Mouse (Mus musculus): ENCODE data around the gene Cldn4. TPM values are rescaled to one million over a fixed set of nuclear protein-coding genes. Genes with fewer than 3 reads are reported as not detected.
"Not testable (repeated sequence)": the region's sequence is repeated elsewhere in the genome, so short reads cannot be mapped to it uniquely, and the experiment has no call there.

Cldn4 gene
- total RNA-seq, 2 experiments from 2014 or later: not detected

DNA sequence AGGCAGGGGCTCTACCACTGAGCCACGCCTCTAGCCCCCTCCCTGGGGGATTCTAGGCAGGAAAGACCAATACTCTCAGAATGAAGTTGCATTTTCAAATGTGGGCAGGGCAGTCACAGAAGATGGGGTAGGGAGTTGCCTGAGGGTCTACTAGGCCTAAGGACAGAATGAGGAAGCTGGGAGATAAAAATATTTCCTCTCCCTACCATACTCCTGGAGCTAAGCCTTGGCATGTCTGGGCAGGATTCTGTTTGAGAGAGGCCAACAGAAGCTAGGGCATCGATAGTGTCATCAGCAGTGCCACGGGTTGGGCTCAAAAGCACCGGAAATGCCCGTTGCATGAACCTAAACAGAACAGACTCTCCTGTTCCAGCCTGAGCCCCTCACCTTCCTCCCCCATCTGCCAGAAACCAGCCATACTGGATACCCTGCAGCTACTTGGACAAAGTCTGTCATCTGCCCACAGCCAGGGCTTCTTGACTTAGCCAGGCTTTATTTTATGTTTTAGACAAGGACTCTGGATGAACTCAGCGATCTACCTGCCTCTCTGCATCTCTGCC, 10.0 kb downstream of the Cldn4 start:
- no peak for ATAC-seq (replicated peaks; ENCODE audit: low FRiP score, poor library complexity, severe bottlenecking)

DNA sequence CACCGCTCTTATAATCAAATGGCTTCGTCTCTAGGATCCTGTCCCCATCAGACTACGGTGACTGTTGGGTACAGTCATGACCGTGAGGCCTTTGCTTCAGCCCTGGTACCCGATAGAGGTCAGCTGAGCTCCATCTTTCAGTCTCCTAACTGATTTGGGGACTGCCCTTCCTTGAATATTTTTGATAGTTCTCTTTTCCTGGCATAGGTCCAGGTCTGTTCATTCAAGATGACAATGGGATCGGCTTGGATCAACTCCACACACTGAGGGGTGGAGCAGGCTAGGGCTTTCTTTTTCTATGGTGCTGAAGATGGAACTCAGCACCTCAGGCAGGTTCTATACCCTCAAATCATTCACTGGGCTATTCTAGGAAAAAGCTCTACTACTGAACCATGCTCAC, 10.7 kb downstream of the Cldn4 start:
- ATAC-seq (replicated peaks; ENCODE audit: low FRiP score, poor library complexity, severe bottlenecking): no peak

GRCm38 (mm10) chr5:134934666-134935065, 12.1 kb downstream of the Cldn4 start:
- ATAC-seq (replicated peaks; ENCODE audit: low FRiP score, poor library complexity, severe bottlenecking): no peak

- ATAC-seq (replicated peaks; ENCODE audit: low FRiP score, poor library complexity, severe bottlenecking): not testable (repeated sequence)
These were observed 13.0 kb downstream of the Cldn4 start for GRCm38 (mm10) chr5:134933686-134934085.

- ATAC-seq (replicated peaks; ENCODE audit: low FRiP score, poor library complexity, severe bottlenecking): 0 out of 2 replicates have a peak, but pooled peaks have one; percentile 21
These were observed 13.5 kb downstream of the Cldn4 start for GRCm38 (mm10) chr5:134933281-134933680.

DNA sequence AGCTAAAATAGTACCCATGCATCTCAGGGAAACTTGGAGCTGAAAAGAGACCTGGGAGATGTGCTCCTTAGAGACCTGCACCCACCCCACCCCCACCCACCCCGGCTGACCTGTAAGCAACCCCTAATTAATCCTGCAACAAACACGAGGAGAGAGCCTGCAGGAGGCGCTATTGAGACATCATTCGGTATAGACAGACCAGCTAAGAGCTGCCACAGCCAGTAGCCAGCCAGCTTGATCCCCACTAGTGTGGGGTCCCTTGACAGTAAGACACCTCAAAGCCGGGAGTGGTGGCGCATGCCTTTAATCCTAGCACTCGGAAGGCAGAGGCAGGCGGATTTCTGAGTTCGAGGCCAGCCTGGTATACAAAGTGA, 13.8 kb downstream of the Cldn4 start:
- peak; percentile 60 for ATAC-seq (replicated peaks; ENCODE audit: low FRiP score, poor library complexity, severe bottlenecking)

DNA sequence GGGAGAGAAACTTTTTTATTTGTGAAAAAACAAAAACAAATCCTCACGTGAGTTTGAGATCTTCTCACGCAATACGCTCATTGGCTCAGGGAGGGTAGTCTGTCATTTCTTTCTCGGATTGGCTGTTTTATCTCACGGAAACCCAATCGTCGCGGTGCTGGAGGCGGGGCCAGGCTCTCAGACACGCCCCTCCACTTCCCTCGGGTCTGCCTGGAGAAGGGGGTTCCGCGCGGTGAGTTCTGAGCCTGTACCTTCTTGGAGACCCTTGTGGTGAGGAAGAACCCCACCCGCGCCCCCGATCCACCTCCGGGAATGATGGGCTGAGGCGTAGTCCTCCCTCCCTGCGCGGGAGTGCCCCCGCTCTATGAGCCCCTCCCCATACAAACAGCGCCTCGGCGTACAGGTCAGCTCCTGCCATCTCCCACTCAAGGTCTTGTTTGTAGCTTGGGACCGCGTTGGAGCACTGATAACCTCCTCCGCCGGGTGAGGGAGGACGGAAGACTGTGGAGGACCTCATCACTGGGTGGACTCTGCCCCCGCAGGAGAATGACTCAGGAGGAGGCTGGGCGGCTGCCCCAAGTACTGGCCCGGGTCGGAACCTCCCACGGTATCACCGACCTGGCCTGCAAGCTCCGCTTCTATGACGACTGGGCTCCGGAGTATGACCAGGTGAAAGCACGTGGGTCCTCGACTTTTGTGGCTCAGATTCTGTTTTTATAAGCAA, 14.4 kb downstream of the Cldn4 start, which contains the start of gene Mettl27:
Gene Mettl27 (plus strand): TSS at position 190 of the 724 bp plus-strand sequence.
- ATAC-seq (replicated peaks; ENCODE audit: low FRiP score, poor library complexity, severe bottlenecking): peak; percentile 95

DNA sequence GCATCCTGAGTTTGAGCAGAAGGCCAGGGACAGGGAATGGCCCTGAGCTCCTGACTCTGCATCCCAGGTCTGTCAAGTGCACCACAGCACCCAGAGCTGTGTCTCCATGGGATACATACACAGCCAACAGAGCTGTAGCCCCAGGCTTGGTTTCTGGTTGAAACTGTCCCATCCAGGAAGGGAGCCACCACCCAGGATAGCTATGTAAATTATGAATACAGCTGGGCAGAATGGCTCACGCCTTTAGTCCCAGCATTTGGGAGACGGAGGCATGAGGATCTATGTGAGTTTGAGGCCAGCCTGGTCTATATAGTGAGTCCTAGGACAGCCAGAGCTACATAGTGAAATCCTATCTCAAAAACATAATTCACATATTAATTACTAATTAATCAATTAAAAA, 16.7 kb downstream of the Cldn4 start:
- no peak for ATAC-seq (replicated peaks; ENCODE audit: low FRiP score, poor library complexity, severe bottlenecking)

DNA sequence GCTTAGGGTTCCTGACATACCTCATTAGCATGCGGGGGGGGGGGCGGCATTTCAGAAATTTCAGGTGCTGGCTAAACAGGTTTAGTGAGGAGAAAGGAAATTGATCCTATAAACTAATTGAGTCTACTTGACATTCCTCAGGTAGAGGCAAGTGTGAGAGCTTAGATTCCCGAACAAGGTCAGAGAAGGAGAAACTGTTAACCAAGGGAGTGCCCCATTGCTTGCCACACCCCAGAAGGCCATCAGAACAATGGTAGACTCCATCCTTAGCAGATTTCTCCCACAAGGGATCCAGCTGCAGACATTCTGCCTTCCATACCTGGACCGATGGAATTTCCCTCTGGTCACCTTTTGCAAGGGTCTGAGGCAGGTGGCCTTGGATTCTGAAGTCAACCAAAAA, 20.0 kb downstream of the Cldn4 start:
- ATAC-seq (replicated peaks; ENCODE audit: low FRiP score, poor library complexity, severe bottlenecking): no peak

DNA sequence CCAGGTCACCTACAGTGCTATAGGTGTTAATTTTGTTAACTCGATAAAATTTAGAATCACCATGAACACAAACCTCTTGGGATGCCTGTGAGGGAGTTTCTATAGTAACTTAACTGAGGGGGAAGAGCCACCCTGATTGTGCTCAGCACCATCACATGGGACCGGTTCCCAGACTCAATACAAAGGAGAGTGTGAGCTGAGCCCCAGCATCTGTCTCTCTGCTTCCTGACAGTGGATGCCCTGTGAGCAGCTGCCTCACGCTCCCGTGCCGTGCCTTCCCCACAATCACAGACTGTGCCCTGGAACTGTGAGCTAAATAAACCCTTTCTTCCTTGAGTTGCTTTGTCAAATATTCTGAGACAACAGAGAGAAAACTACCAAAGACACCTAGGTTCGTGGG, 23.6 kb downstream of the Cldn4 start:
- no peak for ATAC-seq (replicated peaks; ENCODE audit: low FRiP score, poor library complexity, severe bottlenecking)

DNA sequence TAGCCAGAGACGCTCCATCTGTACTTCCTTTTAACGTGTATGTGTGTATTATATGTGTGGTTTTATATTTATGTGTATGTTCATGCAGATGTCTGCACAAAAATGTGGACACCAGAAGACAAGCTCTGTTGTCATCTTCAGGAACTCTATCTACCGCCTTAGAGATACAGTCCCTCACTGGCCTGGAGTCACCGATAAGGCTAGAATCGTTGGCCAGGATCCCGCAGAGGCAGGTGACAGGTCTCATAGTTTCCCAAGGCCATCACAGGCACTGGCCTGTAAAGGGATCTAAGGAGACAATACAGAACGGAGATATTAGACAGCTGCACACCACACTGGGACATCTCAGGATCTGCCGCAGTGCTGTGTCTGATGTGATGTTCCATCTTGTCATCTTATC, 25.6 kb downstream of the Cldn4 start:
- peak; percentile 50 for ATAC-seq (replicated peaks; ENCODE audit: low FRiP score, poor library complexity, severe bottlenecking)

- ATAC-seq (replicated peaks; ENCODE audit: low FRiP score, poor library complexity, severe bottlenecking): peak; percentile 51
These were observed 26.5 kb downstream of the Cldn4 start for GRCm38 (mm10) chr5:134920106-134920687.

DNA sequence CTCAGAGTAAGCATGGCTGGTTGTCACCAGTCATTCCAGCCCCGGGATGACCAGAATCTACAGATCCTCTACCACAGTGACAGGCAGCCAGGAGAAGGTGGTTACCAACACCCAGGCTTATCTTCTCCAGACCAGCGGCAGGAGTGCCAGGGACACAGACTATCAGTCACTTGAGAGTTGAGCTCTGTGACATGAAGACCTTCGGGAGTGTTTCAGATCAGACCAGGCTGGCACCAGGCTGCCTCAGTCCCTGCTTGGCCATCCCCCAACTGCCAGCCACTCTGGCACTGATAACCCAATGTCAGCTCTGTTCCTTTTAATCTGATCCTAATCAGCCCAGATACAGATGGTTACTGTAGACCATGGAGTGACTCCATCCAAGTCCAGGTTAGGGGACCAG, 27.6 kb downstream of the Cldn4 start:
- peak; percentile 58 for ATAC-seq (replicated peaks; ENCODE audit: low FRiP score, poor library complexity, severe bottlenecking)

DNA sequence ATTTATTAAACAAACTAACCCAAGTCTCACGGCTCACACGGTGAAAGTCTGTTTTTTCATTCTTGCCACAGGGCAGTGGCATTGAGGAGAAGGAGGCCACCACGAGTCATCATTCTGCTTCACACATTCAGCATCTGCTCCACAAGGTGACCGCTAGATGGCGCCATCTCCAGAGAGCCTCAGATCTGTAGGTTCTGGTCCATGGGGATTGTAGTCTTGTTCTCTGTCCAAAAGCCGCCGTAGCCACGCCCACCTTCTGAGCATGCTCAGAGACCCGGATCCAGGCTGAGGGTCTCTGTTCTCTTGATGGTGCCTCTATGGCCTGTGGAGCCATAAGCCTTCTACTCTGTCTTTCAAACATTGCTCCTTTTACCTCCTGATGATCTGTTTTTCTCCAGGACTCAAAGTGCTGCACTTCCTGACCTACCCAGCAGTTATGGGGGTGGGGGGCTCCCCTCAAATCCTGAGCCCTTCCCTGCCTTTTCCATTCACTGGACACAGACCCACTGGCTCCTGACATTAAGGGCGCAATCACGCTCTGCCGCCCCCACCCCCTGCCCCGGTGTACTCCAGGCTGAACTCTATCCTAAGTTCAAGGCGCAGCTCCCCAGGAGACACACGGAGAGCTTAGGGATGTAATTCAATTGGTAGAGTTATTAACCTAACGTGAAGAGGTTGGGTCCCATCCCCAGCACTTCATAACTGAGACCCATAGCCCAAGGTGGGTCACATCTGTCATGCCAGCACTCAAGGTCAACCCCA, 28.5 kb downstream of the Cldn4 start:
- ATAC-seq (replicated peaks; ENCODE audit: low FRiP score, poor library complexity, severe bottlenecking): peak; percentile 19

DNA sequence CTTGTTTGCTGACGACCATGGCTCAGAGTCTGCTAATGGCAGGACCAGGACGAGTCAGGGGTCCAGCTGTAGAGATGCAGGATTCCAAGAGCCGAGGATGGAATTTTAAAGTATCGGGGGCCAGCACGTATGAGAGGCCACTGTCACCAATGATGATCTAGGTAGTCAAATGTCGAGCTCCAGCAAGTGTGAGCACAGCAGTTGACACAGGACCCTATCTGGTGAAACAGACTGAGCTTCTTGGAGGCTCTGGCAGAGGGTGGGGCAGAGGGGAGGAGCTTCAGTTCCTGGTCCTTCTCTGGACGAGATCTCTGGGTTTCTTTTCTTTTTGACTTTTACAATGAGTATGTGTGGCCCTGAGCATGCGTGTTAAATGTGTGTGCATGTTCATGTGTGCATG, 31.4 kb downstream of the Cldn4 start, which contains the start of gene Cldn13:
Gene Cldn13 (minus strand): TSS at position 216 of the 400 bp plus-strand sequence.
- ATAC-seq (replicated peaks; ENCODE audit: low FRiP score, poor library complexity, severe bottlenecking): peak; percentile 47

- ATAC-seq (replicated peaks; ENCODE audit: low FRiP score, poor library complexity, severe bottlenecking): 0 out of 2 replicates have a peak, but pooled peaks have one; percentile 2
These were observed 32.2 kb downstream of the Cldn4 start for GRCm38 (mm10) chr5:134914510-134914909.

GRCm38 (mm10) chr5:134913753-134914152, 33.0 kb downstream of the Cldn4 start:
- ATAC-seq (replicated peaks; ENCODE audit: low FRiP score, poor library complexity, severe bottlenecking): peak; percentile 66

DNA sequence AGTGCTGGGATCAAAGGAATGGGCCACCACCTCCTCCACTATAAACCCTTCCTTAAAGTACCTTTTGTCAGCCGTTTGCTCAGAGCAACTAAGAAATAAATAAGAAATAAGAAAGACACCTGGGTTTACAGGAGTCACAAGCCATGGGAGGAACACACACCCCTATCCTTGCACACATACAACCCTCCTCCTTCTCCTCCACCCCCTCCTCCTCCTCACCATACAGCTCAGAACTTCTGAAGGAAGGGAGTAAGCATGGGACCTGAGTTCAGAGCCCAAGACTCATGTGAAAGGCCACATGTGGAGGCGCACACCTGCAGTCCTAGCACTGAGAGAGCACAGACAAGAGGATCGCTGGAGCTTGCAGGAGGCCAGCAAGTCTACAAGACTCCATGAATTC, 33.4 kb downstream of the Cldn4 start:
- peak; percentile 9 for ATAC-seq (replicated peaks; ENCODE audit: low FRiP score, poor library complexity, severe bottlenecking)

GRCm38 (mm10) chr5:134911901-134912300, 34.8 kb downstream of the Cldn4 start:
- ATAC-seq (replicated peaks; ENCODE audit: low FRiP score, poor library complexity, severe bottlenecking): no peak

DNA sequence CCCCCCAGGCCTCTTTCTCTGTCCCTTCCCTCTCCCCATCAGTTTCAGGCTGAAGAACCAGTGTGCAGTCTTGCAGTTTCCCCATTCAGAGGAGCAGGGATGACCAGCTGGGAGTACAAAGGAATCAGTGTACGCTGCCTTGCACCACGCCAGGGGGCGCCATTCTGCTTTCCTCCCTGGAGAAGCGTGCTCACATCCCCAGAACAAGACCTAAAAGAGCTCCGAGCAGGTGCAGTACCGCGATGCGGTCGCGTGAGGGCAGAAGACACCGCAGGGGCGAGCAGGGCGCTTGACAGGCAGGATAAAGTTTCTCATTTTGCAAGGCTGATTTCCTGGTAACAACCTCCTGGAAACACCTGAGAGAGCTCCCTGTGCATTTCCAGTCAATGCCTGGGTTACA, 39.6 kb downstream of the Cldn4 start:
- peak; percentile 93 for ATAC-seq (replicated peaks; ENCODE audit: low FRiP score, poor library complexity, severe bottlenecking)
